9 mouse cellular contexts compared by ENCODE assay signal in the genomic region with DNA sequence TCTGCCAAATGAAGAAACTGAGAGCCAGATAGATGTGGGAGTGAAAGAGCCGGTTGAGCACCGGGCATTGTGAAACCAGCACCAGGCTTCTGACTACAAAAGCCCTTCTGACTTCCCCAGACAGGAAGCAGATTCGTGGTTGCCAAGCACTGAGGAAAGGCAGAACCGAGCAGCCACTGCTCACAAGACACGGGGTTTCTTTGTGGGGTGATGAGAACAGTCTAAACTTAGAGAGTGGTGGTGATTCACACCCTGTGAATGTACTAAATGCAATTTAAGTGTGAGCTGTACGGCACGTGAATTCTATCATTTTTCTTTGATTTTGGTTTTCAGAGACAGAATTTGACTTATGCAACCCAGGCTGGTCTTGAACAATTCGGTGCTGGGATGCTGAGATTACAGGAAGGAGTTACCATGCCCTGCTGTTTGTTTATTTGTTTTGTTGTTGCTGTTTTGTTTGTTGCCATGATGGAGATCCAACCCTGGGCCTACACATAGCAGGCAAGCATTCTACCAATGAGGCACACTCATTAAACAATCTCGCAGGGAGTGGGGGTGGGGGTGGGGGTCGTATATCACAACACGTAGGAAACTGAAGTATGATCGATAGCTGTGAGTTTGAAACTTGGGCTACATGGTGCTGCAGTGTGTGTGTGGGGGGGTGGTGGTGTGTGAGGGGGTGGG.
DNase-seq lines count a peak whose midpoint lies in the region; ATAC-seq and TF ChIP-seq lines count a peak whose summit lies in the region.
"Had no signal": no experiment of that assay in that cellular context is flagged by ENCODE, and none has a peak within 500 bp of the region (broad histone marks: within the 10 kb centered on the region; RNA-seq: fewer than 3 reads in every experiment).

No protein-coding gene starts in this region.

- no peak for DNase-seq in hindbrain, embryonic 11.5 days (ENCODE audit: low spot score)
- no peak for DNase-seq in limb, embryonic 10.5 days (ENCODE audit: low spot score)
- DNase-seq in right cerebral cortex, postnatal 14 days: peak; percentile 44

- H3K27ac ChIP-seq in hindbrain, embryonic 15.5 days (replicated peaks): peak overlapping the region; percentile 8; the same call in 1 of the 2 replicates
- H3K27ac ChIP-seq in hindbrain, embryonic 11.5 days (ENCODE audit: low read depth, low read length): no peak overlapping the region
- peak overlapping the region; percentile 74; the same call in 1 of the 2 replicates for H3K27ac ChIP-seq in bone marrow, adult 2 months (ENCODE audit: control insufficient read depth, insufficient read depth, low read depth, low read length, poor library complexity)
- peak overlapping the region; percentile 69 to 84 for H3K27ac ChIP-seq in heart, embryonic 14.5 days (replicated peaks in 1 of 2; ENCODE audit: control insufficient read depth in 1 of 2, insufficient read depth in 1 of 2, low read depth in 2 of 2, low read length in 2 of 2)
- H3K27ac ChIP-seq in limb, embryonic 10.5 days: peak overlapping the region; percentile 58
- H3K27ac ChIP-seq in forebrain, embryonic 12.5 days: no peak overlapping the region
- no peak overlapping the region for H3K27ac ChIP-seq in forebrain, embryonic 15.5 days (replicated peaks)
- H3K27ac ChIP-seq: liver, embryonic 14.5 days had no signal

- H3K9me3 ChIP-seq in hindbrain, embryonic 15.5 days: no peaks in the 10 kb centered on the region
- H3K9me3 ChIP-seq in hindbrain, embryonic 11.5 days (ENCODE audit: control insufficient read depth, low read length): no peaks in the 10 kb centered on the region
- H3K9me3 ChIP-seq in heart, embryonic 14.5 days (ENCODE audit: control insufficient read depth, low read length): no peaks in the 10 kb centered on the region
- no peaks in the 10 kb centered on the region for H3K9me3 ChIP-seq in limb, embryonic 10.5 days (replicated peaks)
- no peaks in the 10 kb centered on the region for H3K9me3 ChIP-seq in forebrain, embryonic 12.5 days
- no peaks in the 10 kb centered on the region for H3K9me3 ChIP-seq in forebrain, embryonic 15.5 days

- no peaks in the 10 kb centered on the region for H3K36me3 ChIP-seq in hindbrain, embryonic 15.5 days
- no peaks in the 10 kb centered on the region for H3K36me3 ChIP-seq in hindbrain, embryonic 11.5 days (ENCODE audit: control insufficient read depth, insufficient read depth, low read length)
- H3K36me3 ChIP-seq in heart, embryonic 14.5 days (ENCODE audit: control insufficient read depth, insufficient read depth, low read length): no peaks in the 10 kb centered on the region
- H3K36me3 ChIP-seq in limb, embryonic 10.5 days: no peaks in the 10 kb centered on the region
- H3K36me3 ChIP-seq in forebrain, embryonic 12.5 days (replicated peaks): no peaks in the 10 kb centered on the region
- H3K36me3 ChIP-seq in forebrain, embryonic 15.5 days: no peaks in the 10 kb centered on the region

- no peak for ATAC-seq in hindbrain, embryonic 15.5 days (ENCODE audit: low FRiP score, low read depth)
- no peak for ATAC-seq in hindbrain, embryonic 11.5 days (ENCODE audit: low FRiP score)
- ATAC-seq in heart, embryonic 14.5 days (ENCODE audit: insufficient number of reproducible peaks, insufficient read depth, low FRiP score, low read depth): peak; percentile 46; the same call in 1 of the 2 replicates
- ATAC-seq in forebrain, embryonic 12.5 days (ENCODE audit: low FRiP score): no peak
- no peak for ATAC-seq in forebrain, embryonic 15.5 days (replicated peaks)

- H3K4me3 ChIP-seq in hindbrain, embryonic 15.5 days: no peak overlapping the region
- H3K4me3 ChIP-seq in hindbrain, embryonic 11.5 days (ENCODE audit: low read depth, low read length): no peak overlapping the region
- H3K4me3 ChIP-seq in bone marrow, adult 2 months (replicated peaks; ENCODE audit: control insufficient read depth, low read depth, low read length): peak overlapping the region; percentile 59
- H3K4me3 ChIP-seq in heart, embryonic 14.5 days (ENCODE audit: control insufficient read depth in 1 of 2, insufficient read depth in 1 of 2, low read depth in 1 of 2, low read length in 2 of 2): no peak overlapping the region
- H3K4me3 ChIP-seq in limb, embryonic 10.5 days: no peak overlapping the region
- no peak overlapping the region for H3K4me3 ChIP-seq in forebrain, embryonic 12.5 days (replicated peaks)
- no peak overlapping the region for H3K4me3 ChIP-seq in forebrain, embryonic 15.5 days

- no peak for TF ChIP-seq POLR2A in bone marrow, adult 2 months (IDR thresholded peaks at IDR 0.05; ENCODE audit: borderline replicate concordance, control insufficient read depth, low read depth, low read length)

- no peaks in the 10 kb centered on the region for H3K27me3 ChIP-seq in hindbrain, embryonic 15.5 days
- H3K27me3 ChIP-seq in hindbrain, embryonic 11.5 days (ENCODE audit: control insufficient read depth, insufficient read depth, low read length): no peaks in the 10 kb centered on the region
- no peaks in the 10 kb centered on the region for H3K27me3 ChIP-seq in heart, embryonic 14.5 days (ENCODE audit: control insufficient read depth, insufficient read depth, low read length)
- H3K27me3 ChIP-seq in limb, embryonic 10.5 days (ENCODE audit: low read depth, poor library complexity, severe bottlenecking): no peaks in the 10 kb centered on the region
- H3K27me3 ChIP-seq in forebrain, embryonic 12.5 days: no peaks in the 10 kb centered on the region
- H3K27me3 ChIP-seq in forebrain, embryonic 15.5 days: no peaks in the 10 kb centered on the region

- H3K4me1 ChIP-seq in hindbrain, embryonic 15.5 days (replicated peaks): no peaks in the 10 kb centered on the region
- no peaks in the 10 kb centered on the region for H3K4me1 ChIP-seq in hindbrain, embryonic 11.5 days (replicated peaks; ENCODE audit: control insufficient read depth, insufficient read depth, low read length)
- peaks cover 1% of the 10 kb centered on the region; the same call in 1 of the 2 replicates for H3K4me1 ChIP-seq in bone marrow, adult 2 months (ENCODE audit: control insufficient read depth, insufficient read depth, low read length)
- H3K4me1 ChIP-seq in heart, embryonic 14.5 days (ENCODE audit: control insufficient read depth in 2 of 2, insufficient read depth in 2 of 2, low read length in 2 of 2): peaks cover 19 to 38% of the 10 kb centered on the region in 2 experiments
- 0 out of 2 replicates have a peak, but pooled peaks cover 3% of the 10 kb centered on the region for H3K4me1 ChIP-seq in limb, embryonic 10.5 days
- H3K4me1 ChIP-seq in forebrain, embryonic 12.5 days: no peaks in the 10 kb centered on the region
- no peaks in the 10 kb centered on the region for H3K4me1 ChIP-seq in forebrain, embryonic 15.5 days

- H3K9ac ChIP-seq in hindbrain, embryonic 15.5 days: no peak overlapping the region
- H3K9ac ChIP-seq in hindbrain, embryonic 11.5 days (ENCODE audit: low read depth, low read length): no peak overlapping the region
- peak overlapping the region; percentile 52 for H3K9ac ChIP-seq in heart, embryonic 14.5 days (ENCODE audit: low read length)
- H3K9ac ChIP-seq in forebrain, embryonic 12.5 days: no peak overlapping the region
- H3K9ac ChIP-seq in forebrain, embryonic 15.5 days (replicated peaks): no peak overlapping the region
- H3K9ac ChIP-seq: liver, embryonic 14.5 days had no signal

- 66% methylated on average over 12 of the region's 12 CpGs for WGBS in hindbrain, embryonic 15.5 days
- 79% methylated on average over 12 of the region's 12 CpGs for WGBS in hindbrain, embryonic 11.5 days
- WGBS in bone marrow, adult 2 months: 9% methylated on average over 12 of the region's 12 CpGs
- WGBS in heart, embryonic 14.5 days: 28% methylated on average over 12 of the region's 12 CpGs
- 74% methylated on average over 12 of the region's 12 CpGs for WGBS in limb, embryonic 10.5 days
- 82% methylated on average over 12 of the region's 12 CpGs for WGBS in forebrain, embryonic 12.5 days
- WGBS in forebrain, embryonic 15.5 days: 74% methylated on average over 12 of the region's 12 CpGs

- TF ChIP-seq CTCF in bone marrow, adult 2 months (IDR thresholded peaks at IDR 0.05; ENCODE audit: control insufficient read depth, insufficient read depth, low read length): no peak

- no peak overlapping the region for H3K4me2 ChIP-seq in hindbrain, embryonic 15.5 days
- no peak overlapping the region for H3K4me2 ChIP-seq in hindbrain, embryonic 11.5 days (replicated peaks; ENCODE audit: low read depth, low read length)
- peak overlapping the region; percentile 31 for H3K4me2 ChIP-seq in heart, embryonic 14.5 days (ENCODE audit: low read length)
- no peak overlapping the region for H3K4me2 ChIP-seq in forebrain, embryonic 12.5 days
- no peak overlapping the region for H3K4me2 ChIP-seq in forebrain, embryonic 15.5 days (replicated peaks)

Comparison
In these comparisons a context has a peak if more than half of its experiments do, and no peak if none do; other contexts are left out.
1. H3K27ac ChIP-seq: peak in hindbrain, embryonic 15.5 days (single experiment), bone marrow, adult 2 months (single experiment), heart, embryonic 14.5 days (2 of 2) and limb, embryonic 10.5 days (single experiment); none in hindbrain, embryonic 11.5 days (single experiment), forebrain, embryonic 12.5 days (single experiment) and forebrain, embryonic 15.5 days (single experiment).